Mouse (Mus musculus) hindbrain, embryonic 11.5 days (tissue): Measurements from ENCODE around the gene Slc25a3. TPM values are rescaled to one million over a fixed set of nuclear protein-coding genes. Genes with fewer than 3 reads are reported as not detected.

Experiments
- ATAC-seq: fragments of 200-750 bp; cut with Nextera tagmentation; 2 replicates; pipeline ENCODE4 v1.8.0; 2017; ENCODE audit warnings: mild to moderate bottlenecking, moderate TSS enrichment, moderate library complexity; ENCODE audit not compliant: low FRiP score
- DNase-seq: peaks from one replicate; pipeline ENCODE4 v3.0.0-alpha.2; 2015; ENCODE audit warnings: low spot score
- H3K27ac ChIP-seq: fragments of 300-500 bp; sonication (generic); 2 replicates; pipeline ENCODE4 v1.5.1; 2014; ENCODE audit warnings: mild to moderate bottlenecking, low read depth, low read length
- H3K27me3 ChIP-seq: fragments of 300-500 bp; sonication (generic); 2 replicates; pipeline ENCODE4 v1.6.1; 2014; ENCODE audit warnings: mild to moderate bottlenecking, low read length, moderate library complexity, mixed read lengths; ENCODE audit not compliant: control insufficient read depth, insufficient read depth
- H3K36me3 ChIP-seq: fragments of 300-500 bp; sonication (generic); 2 replicates; pipeline ENCODE4 v1.6.1; 2014; ENCODE audit warnings: mild to moderate bottlenecking, low read length, moderate library complexity, mixed read lengths; ENCODE audit not compliant: control insufficient read depth, insufficient read depth
- H3K4me1 ChIP-seq: fragments of 300-500 bp; sonication (generic); replicated peaks from 2 replicates; pipeline ENCODE4 v1.6.1; 2014; ENCODE audit warnings: low read length, mixed read lengths; ENCODE audit not compliant: control insufficient read depth, insufficient read depth
- H3K4me2 ChIP-seq: fragments of 300-500 bp; sonication (generic); replicated peaks from 2 replicates; pipeline ENCODE4 v1.6.1; 2014; ENCODE audit warnings: mild to moderate bottlenecking, low read depth, low read length
- H3K4me3 ChIP-seq: fragments of 300-500 bp; sonication (generic); 2 replicates; pipeline ENCODE4 v1.5.1; 2014; ENCODE audit warnings: low read depth, low read length
- H3K9ac ChIP-seq: fragments of 300-500 bp; sonication (generic); 2 replicates; pipeline ENCODE4 v1.6.1; 2014; ENCODE audit warnings: low read depth, low read length
- H3K9me3 ChIP-seq: fragments of 300-500 bp; sonication (generic); 2 replicates; pipeline ENCODE4 v1.6.1; 2016; ENCODE audit warnings: low read length; ENCODE audit not compliant: control insufficient read depth
- WGBS: fragments of 180-500 bp; shearing (Covaris S2); extraction: QIAGEN DNeasy Blood & Tissue Kit; methylation state at CpG from one replicate; pipeline ENCODE4 v1.1.7; 2014; 5-methylcytosine and 5-hydroxymethylcytosine counted together
- polyA plus RNA-seq: library from polyadenylated mRNA; unstranded; fragments of >200 nt; fragmentation: Nextera tagmentation; extraction: Ambion mirVana; gene quantifications from 2 replicates; pipeline ENCODE4 v1.2.1, GENCODE M21; 2014

The Slc25a3 gene
- polyA plus RNA-seq = 426 and 455 TPM in 2 replicates

GRCm38 (mm10) chr10:91123828-91124822 is at the start of gene Slc25a3:
Gene Slc25a3, minus strand, starts transcription at chr10:91124059.
- ATAC-seq (peak; percentile 99), DNase-seq (peak; percentile 100)
- Histone ChIP-seq H3K9me3 (no peaks in the 10 kb centered on the region), H3K9ac (peak within 1 kb of the TSS; percentile 89), H3K36me3 (peaks cover 8% of the 10 kb centered on the region; the same call in 1 of the 2 replicates), H3K4me3 (peak within 1 kb of the TSS; percentile 63), H3K27ac (peak within 1 kb of the TSS; percentile 84), H3K4me1 (no peaks in the 10 kb centered on the region), H3K4me2 (peak within 1 kb of the TSS; percentile 91), H3K27me3 (no peaks in the 10 kb centered on the region)
- 15% methylated on average over 55 of the region's 59 CpGs for WGBS

- WGBS = 90% methylated on average over 14 of the region's 14 CpGs
- H3K4me3 ChIP-seq = peak overlapping the region; percentile 98
- DNase-seq = no peak
- no peaks in the 10 kb centered on the region for H3K27me3 ChIP-seq
- ATAC-seq = no peak
- no peaks in the 10 kb centered on the region for H3K4me1 ChIP-seq
- no peaks in the 10 kb centered on the region for H3K9me3 ChIP-seq
- no peaks in the 10 kb centered on the region for H3K36me3 ChIP-seq
- peak overlapping the region; percentile 54 for H3K4me2 ChIP-seq
- peak overlapping the region; percentile 99 for H3K27ac ChIP-seq
- H3K9ac ChIP-seq = peak overlapping the region; percentile 99
These were observed 48.7 kb upstream of the Slc25a3 start for GRCm38 (mm10) chr10:91172329-91173100.

- peak; percentile 95 for ATAC-seq
These were observed 47.8 kb upstream of the Slc25a3 start for GRCm38 (mm10) chr10:91171455-91172328.

DNA sequence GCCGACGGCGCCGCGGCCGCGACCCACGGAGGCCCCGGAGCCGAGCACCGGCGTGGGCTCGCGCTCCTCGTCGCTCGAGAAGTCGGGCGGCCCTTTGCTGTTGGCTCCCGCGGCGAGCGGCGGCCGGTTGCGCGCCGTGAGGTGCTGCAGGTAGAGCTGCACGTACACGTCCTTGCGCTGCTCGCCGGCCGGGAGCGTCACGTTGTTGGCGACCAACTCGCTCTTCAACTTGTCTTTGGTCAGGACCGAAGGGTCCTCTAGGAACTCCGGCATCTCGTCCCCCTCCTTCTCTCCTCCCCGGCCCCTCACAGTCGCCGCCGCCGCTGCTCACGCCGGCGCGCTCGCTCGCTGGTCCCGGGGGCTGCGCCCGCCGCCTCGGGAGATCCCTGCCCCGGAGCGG is 47.2 kb upstream of the Slc25a3 start:
- Histone ChIP-seq H3K27ac (peak overlapping the region; percentile 99), H3K27me3 (no peaks in the 10 kb centered on the region), H3K4me2 (peak overlapping the region; percentile 52), H3K9ac (peak overlapping the region; percentile 99), H3K36me3 (no peaks in the 10 kb centered on the region), H3K4me1 (no peaks in the 10 kb centered on the region), H3K9me3 (no peaks in the 10 kb centered on the region), H3K4me3 (peak overlapping the region; percentile 98)
- DNase-seq (no peak), ATAC-seq (peak; percentile 70)
- WGBS = under 1% methylated on average over 54 of the region's 59 CpGs

More at GRCm38 (mm10) chr10:91171455-91172328, 47.8 kb upstream of the Slc25a3 start:
- Histone ChIP-seq H3K9ac (peak overlapping the region; percentile 99), H3K9me3 (no peaks in the 10 kb centered on the region), H3K4me1 (no peaks in the 10 kb centered on the region), H3K4me2 (peak overlapping the region; percentile 54), H3K36me3 (no peaks in the 10 kb centered on the region), H3K4me3 (peak overlapping the region; percentile 98), H3K27ac (peak overlapping the region; percentile 99), H3K27me3 (no peaks in the 10 kb centered on the region)
- under 1% methylated on average over 63 of the region's 68 CpGs for WGBS
- peak; percentile 99 for DNase-seq

GRCm38 (mm10) chr10:91170143-91170941 is 46.5 kb upstream of the Slc25a3 start:
- H3K4me2 ChIP-seq = peak overlapping the region; percentile 52
- no peaks in the 10 kb centered on the region for H3K27me3 ChIP-seq
- H3K9me3 ChIP-seq = no peaks in the 10 kb centered on the region
- peak; percentile 38 for ATAC-seq
- peak overlapping the region; percentile 99 for H3K27ac ChIP-seq
- H3K36me3 ChIP-seq = no peaks in the 10 kb centered on the region
- peak overlapping the region; percentile 99 for H3K9ac ChIP-seq
- DNase-seq = peak; percentile 93
- H3K4me1 ChIP-seq = no peaks in the 10 kb centered on the region
- H3K4me3 ChIP-seq = peak overlapping the region; percentile 98
- WGBS = under 1% methylated on average over 47 of the region's 50 CpGs

GRCm38 (mm10) chr10:91169414-91170065 is 45.7 kb upstream of the Slc25a3 start:
- Histone ChIP-seq H3K9ac (peak overlapping the region; percentile 99), H3K36me3 (no peaks in the 10 kb centered on the region), H3K4me3 (peak overlapping the region; percentile 98), H3K27me3 (no peaks in the 10 kb centered on the region), H3K4me1 (no peaks in the 10 kb centered on the region), H3K4me2 (peak overlapping the region; percentile 52), H3K27ac (no peak overlapping the region), H3K9me3 (no peaks in the 10 kb centered on the region)
- DNase-seq (no peak), ATAC-seq (no peak)
- 41% methylated on average over 17 of the region's 17 CpGs for WGBS

- Histone ChIP-seq H3K4me2 (peak overlapping the region; percentile 5; the same call in 1 of the 2 replicates), H3K4me3 (0 out of 2 replicates have a peak overlapping the region, but pooled peaks have one; percentile 4), H3K9ac (no peak overlapping the region), H3K36me3 (peaks cover 5% of the 10 kb centered on the region), H3K27me3 (no peaks in the 10 kb centered on the region), H3K9me3 (no peaks in the 10 kb centered on the region), H3K27ac (no peak overlapping the region), H3K4me1 (no peaks in the 10 kb centered on the region)
- WGBS = 74% methylated on average over 7 of the region's 7 CpGs
- DNase-seq = no peak
- ATAC-seq = no peak
These were observed 43.5 kb upstream of the Slc25a3 start for GRCm38 (mm10) chr10:91167352-91167751.
